Mouse (Mus musculus) CD4-positive, CD25-positive, alpha-beta regulatory T cell, adult 4 months (primary cell): ENCODE data around the gene Pde4b. TPM values are rescaled to one million over a fixed set of nuclear protein-coding genes. Genes with fewer than 3 reads are reported as not detected.
A peak's percentile ranks its signal among the peaks of the same experiment; 100 is the strongest.

Experiments used
- ATAC-seq: one replicate; pipeline ENCODE4 v1.8.0; 2017
- polyA plus RNA-seq, 2 experiments: library from polyadenylated mRNA; unstranded; fragments of 100-300 nt; shearing (Covaris generic); gene quantifications; one replicate each; pipeline ENCODE4 v1.2.1; 2017

Pde4b gene
- polyA plus RNA-seq, 2 experiments from 2014 or later, result 68.4 to 84.0 TPM

DNA sequence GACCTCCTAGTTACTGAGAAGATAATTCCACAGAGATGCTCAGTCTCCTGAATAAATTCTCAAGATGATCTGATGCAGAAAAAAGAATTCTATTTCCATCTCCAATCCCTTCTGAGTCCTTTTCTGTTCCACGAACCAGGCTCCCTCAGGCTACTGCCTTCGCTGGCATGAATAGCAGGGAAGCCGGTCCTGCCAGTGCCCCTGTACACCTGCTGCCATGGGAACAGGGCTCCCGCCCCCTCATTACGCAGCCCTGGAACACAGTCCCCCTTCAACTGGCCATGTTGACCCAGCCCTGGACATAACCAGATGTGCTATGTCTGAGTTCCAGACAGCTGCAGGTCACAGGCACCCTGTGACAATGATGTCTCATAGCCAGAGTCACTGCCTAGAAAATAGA, 535.6 kb downstream of the Pde4b start:
- ATAC-seq, result no peak

GRCm38 (mm10) chr4:102623789-102624611, 536.7 kb downstream of the Pde4b start:
- ATAC-seq, result no peak

GRCm38 (mm10) chr4:102624937-102625336, 537.6 kb downstream of the Pde4b start:
- ATAC-seq, result no peak

GRCm38 (mm10) chr4:102627799-102628198, 540.5 kb downstream of the Pde4b start:
- no peak for ATAC-seq

DNA sequence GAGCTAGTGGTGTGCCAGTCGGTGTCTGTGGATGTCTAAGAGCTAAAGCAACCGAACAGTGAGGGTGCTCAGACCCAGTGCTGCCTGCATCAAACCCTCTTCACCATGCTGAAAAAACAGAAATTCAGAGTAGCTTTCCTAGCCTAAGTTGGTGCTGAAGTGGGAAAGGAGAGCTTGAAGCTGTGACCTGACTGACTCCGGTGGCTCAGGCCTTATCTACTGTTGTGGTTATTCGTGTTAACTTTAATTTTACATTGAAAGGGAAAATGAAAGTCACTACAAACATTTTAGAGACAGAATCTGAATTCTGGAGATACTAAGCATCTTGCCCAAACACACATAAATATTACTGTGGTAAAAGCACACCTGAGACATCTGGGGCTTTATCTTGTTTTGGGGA, 542.3 kb downstream of the Pde4b start:
- peak; percentile 67 for ATAC-seq

DNA sequence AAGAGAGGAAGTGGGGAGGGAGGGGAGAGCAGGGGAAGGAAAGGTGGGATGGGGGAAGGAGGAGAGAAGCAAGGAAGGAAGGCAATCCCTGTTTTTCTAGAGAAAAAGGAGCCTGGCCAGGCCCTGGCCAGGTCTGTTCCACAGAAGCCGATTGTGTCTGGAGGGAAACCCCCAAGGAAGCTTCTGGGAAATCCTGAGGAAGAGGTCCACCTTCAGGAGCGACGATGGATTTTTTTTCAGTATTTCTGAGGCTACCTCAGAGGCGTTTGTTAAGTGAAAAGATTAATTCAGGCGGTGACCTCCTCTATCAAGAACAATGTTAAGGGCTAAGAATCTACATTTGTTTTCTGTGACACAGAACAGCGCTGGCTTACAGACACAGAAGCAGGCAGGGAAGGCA, 542.9 kb downstream of the Pde4b start:
- no peak for ATAC-seq

- no peak for ATAC-seq
These were observed 544.3 kb downstream of the Pde4b start for GRCm38 (mm10) chr4:102631624-102632023.

DNA sequence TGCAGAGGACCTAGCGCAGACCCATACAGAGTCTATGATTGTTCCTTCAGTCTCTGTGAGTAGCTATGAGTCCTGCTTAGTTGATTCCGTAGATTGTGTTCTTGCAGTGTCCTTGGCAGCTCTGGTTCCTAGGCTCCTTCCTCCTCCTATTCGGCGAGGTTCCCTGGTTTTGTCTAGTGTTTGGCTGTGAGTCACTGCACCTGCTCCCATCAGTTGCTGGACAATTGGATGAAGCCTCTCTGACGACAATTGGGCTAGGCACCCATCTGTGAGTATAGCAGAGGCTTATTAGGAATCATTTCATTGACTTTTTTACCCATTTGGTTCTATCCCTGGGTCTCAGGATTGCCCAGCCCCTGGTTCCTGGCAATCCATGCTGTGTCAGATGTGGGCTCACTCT, 545.9 kb downstream of the Pde4b start:
- ATAC-seq, result no peak

GRCm38 (mm10) chr4:102635258-102635657, 547.9 kb downstream of the Pde4b start:
- no peak for ATAC-seq

GRCm38 (mm10) chr4:102635944-102636343, 548.6 kb downstream of the Pde4b start:
- no peak for ATAC-seq

- no peak for ATAC-seq
These were observed 550.1 kb downstream of the Pde4b start for GRCm38 (mm10) chr4:102637348-102637910.

DNA sequence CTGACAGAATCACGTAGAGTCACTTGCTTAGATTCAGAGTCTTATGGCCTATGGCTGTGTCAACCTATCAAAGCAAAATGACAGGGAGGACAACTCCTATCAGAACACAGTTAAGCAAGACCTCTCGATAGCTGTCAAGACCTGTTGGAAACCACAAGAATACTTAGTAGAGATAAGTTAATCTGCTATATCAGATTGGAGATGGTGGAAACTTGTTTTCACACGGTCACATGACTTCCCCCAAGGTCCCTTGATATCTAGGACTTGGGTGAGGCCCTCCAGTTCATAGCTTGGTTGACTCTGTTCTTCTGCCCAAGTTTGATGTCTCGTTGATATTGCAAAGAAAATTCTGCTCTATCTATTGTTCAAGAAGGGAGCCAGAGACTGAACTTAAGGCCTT, 553.6 kb downstream of the Pde4b start:
- no peak for ATAC-seq

GRCm38 (mm10) chr4:102644062-102644461, 556.7 kb downstream of the Pde4b start:
- ATAC-seq, result no peak

GRCm38 (mm10) chr4:102647056-102647455, 559.7 kb downstream of the Pde4b start:
- no peak for ATAC-seq

DNA sequence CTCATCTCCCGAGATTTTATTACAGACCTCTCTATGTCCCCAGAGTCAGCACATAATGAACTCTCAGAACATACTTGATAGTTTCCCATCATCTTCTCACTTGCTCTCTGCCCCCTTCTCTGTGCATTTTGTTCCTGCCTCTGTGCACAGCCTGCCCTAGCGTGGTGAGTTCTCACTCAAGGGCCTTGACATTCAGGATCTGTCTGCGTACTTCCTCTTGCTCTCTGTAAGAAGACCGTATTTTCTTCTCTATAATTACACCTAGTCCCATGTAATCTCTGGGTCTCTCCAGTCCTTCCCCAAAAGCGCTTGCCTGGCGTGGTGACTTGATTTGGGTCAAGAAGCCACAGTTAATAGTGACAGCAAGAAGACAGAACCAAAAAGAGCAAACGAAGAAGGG, 568.0 kb downstream of the Pde4b start:
- ATAC-seq, result no peak

- ATAC-seq, result peak; percentile 96
These were observed 569.2 kb downstream of the Pde4b start for GRCm38 (mm10) chr4:102656494-102657036.

Other genes with a start within 250 kb of the Pde4b start
- not detected for gene B020004J07Rik, start 243.5 kb upstream of the Pde4b start, polyA plus RNA-seq
- not detected for gene C130073F10Rik, start 193.8 kb upstream of the Pde4b start, polyA plus RNA-seq
- gene Gm12800, start 178.4 kb upstream of the Pde4b start, polyA plus RNA-seq, result not detected
- not detected for gene Gm12794, start 147.1 kb upstream of the Pde4b start, polyA plus RNA-seq
- gene Gm12790, start 106.5 kb upstream of the Pde4b start, polyA plus RNA-seq, result not detected
- not detected for gene Gm12789, start 100.9 kb upstream of the Pde4b start, polyA plus RNA-seq